Mouse (Mus musculus) left cerebral cortex, adult 8-10 months (tissue): ENCODE measurements around the gene Icmt. TPM values are rescaled to one million over a fixed set of nuclear protein-coding genes. Genes with fewer than 3 reads are reported as not detected.

Experiments used
- DNase-seq, 2 experiments: peaks; one replicate each; pipeline ENCODE4 v3.0.0; 2022; ENCODE audit warnings: low spot score in 2 of 2
- total RNA-seq, 4 experiments: library from RNA; stranded (reverse); gene quantifications; 2 replicates each; pipeline ENCODE4 v1.2.4; 2022

Icmt gene
- total RNA-seq, 4 experiments from 2014 or later, result 44.7 to 51.1 (median 47.3) TPM

DNA sequence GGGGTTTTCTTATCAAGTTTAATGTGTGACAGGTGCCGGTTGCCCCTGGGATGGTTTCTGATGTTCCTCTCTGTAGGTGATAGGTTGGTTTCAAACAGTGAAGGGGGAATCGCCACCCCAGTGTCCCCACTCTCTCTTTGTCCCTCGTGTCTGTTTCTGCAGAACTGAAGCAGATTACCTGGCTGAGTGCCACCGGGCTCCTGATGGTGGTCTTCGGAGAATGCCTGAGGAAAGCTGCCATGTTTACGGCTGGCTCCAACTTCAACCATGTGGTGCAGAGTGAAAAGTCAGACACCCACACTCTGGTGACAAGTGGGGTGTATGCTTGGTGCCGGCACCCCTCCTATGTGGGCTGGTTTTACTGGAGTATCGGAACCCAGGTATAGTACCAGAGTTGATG, 3.3 kb downstream of the Icmt start:
- DNase-seq, result no peak

DNA sequence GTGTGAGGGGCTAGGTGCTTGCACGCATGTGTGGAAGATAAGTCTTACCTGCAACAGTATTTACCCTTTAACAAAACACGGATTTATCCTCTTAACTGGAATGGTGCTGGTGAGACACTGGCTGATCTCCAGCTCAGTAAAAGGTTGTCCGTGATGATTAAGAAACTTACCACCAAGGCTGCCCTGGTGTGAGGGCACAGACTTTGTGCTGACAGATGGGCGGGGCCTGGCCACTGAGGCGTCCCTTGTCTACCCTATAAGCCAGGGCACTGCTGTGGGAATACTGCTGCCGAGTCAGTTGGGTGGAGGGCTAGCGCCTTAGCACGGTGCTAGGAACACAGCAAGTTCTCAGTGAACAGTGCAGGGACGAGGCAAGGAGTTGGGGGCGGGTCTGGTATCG, 5.0 kb downstream of the Icmt start:
- DNase-seq, result no peak

DNA sequence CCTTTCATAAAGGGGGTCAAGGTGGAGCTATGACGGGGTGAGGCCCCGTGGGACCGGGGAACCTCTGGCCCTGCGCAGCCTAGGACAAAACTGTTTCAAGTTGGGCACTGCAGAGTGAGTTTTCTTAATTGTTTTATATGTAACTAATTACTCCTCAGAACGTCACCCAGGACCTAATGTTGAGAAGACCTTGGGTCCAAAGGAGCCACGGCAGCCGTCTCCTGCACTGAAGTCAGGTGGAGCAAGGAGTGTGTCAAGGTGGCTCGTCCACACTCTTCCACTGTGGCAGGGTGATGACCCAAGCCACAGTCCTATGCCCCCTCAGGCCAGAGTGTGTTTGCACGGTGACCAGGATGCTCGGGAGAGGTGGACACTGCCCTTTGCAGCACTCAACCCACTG, 6.1 kb downstream of the Icmt start:
- no peak for DNase-seq

DNA sequence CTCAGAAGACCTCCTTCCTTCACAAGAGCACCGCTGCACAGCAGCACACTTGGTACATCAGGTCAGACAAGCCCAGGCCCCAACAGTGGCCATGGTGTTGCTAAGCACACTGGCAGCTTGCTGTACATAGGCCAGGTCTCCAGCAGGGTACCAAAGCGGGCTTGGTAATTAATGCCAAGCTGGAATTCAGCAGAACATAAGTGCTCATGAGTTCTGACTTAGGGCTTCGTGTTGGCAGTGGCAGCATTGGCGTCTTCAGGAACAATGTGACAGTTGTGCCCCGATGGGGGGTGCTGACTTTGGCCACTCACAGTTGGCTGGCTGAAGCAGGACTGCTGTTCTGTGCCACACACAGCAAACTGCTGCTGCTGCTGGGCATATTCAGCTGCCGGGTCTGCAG, 7.7 kb downstream of the Icmt start:
- no peak for DNase-seq

DNA sequence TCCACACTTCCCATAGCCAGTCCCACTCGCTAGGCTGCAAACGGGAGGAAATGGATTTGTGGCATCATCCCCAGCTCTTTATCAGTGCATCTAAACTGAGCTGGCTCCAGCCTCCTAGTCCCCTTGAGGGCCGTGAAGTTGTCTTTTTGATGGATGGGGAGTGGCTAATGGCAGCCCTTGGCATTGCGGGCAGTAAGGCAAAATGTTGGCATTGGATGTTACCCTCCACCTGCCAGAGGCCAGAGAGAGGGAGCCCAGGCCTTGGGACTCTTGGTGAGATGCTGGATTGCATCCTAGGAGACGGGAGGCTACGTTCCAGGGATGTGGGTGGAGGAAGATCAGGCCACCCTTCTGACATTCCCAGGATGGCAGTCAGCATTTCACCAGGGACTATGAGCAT, 9.0 kb downstream of the Icmt start:
- no peak for DNase-seq

DNA sequence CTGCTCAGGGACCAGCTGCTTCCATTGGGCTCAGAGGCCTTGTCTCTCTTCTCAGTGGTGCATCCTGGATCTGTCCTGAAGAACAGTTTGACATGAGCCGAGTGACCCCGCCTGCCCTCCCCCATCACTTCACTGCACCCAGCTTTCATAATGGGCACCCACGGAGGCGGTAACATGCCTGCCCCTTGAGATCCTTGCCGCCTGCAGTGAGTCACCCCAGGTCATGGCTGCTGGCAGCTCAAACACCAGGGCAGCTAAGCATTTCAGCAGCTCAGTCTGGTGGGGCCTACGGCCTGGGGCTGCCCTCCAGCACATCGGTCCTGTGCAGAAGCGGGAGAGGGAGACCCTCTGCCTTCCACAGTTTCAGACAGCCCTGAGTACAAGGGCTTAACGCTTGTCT, 10.5 kb downstream of the Icmt start:
- DNase-seq, result no peak

DNA sequence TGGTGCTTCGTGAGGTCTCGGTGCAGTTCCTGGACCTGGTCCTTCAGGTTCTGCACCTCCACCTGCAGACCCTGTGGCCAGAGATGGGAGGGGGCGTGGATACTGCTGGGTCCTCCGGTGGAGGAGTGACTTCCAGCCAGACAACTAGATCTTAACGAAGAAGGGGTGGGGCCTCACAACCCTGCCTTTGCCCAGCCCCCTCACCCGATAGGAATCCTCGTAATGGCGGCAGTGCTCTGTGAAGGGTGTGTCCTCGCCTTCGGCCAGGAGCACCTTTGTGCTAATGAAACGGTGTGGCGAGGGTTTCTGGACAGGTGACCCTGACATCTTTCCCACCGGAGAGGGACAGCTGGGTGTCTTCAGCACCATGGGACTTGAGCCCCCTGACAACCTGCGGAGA, 15.2 kb downstream of the Icmt start:
- no peak for DNase-seq

DNA sequence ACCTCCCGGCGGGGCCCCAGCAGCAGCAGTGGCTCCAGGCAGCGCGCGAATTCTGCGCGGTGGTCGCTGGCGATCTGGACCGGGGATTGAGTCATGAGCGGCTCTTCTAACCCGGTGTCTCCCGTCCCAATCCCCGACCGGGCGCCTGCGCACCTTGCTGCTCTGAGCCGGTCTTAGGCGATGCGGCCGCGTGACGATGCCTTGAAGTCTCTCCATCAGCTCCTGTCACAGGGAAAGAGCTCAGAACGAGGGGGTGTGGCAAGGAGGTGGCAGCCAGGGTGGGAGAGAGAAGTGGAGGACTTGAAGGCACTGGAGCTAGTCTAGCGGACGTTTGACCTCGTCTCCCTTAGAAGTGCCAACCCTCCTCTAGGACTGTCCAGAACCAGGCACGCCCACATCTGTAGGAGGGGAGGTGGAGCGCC, 16.2 kb downstream of the Icmt start:
- DNase-seq, result no peak

DNA sequence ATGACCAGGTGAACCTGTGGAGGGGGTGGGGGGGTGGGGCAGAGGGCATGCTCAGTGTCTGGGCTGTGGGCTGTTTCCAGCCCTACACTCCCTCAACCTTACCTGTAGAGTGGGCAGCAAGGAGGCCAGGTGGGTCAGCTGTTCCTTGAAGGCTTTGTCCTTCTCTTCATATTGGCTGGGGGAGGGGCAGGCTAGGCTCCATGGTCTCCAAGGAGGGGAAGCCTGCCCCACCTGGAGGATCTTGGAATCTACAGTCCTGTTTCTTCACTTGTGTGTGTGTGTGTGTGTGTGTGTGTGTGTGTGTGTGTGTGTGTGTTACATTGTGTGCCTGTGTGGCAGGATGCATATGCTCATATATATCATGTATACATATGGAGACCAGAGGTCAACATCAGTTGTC, 16.9 kb downstream of the Icmt start:
- DNase-seq, result no peak

DNA sequence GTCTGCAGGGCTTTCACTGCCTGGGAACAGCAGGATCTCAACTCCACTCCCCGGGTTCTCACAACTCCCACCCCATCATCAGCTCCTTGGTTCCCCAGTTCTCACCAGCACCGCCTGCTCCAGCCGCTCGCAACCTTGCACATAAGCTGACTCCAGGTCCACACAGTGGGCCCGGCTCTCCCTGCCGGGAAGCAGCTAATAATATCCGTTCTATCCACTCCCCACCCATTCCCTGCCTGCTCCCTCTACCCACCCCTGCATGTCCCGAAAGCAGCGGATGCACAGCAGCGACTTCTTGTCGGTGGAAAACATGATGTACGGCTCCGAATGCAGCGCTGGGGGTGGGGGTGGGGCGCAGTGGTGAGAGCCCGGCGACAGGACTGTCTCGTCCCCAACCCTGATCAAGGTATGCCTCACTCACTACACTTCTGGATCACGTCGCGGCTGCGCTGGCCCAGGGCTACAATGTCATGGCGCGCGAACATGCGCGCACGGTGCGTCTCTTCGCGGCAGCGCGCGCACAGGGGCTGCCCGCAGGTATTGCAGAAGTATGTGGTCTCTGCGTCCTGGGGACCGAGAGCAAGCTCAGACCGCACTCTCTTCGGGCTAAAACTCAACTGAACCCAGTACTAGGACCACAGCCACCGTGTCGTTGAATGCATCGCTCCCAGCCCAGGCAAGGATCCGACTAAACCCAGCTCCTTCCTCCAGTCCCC, 18.6 kb downstream of the Icmt start:
- no peak for DNase-seq

DNA sequence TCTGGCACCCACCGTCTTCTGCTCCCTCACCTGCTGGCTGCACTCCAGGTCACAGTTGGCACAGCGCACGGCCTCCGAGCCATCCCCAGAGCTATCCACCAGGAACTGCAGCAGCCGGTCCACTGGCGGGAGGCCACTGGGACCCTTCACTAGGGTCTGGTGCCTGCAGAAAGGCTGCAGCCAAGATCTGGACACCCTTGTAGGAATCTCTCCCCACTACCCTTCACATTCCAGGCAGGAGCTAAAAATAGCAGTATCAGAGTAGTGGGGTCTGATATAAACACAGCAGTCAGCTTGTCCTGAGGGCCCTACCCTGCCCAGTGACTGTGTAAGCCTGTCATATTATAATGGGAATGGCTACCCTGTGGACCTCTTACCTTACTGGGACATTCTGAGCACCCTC, 20.6 kb downstream of the Icmt start:
- DNase-seq, result no peak

DNA sequence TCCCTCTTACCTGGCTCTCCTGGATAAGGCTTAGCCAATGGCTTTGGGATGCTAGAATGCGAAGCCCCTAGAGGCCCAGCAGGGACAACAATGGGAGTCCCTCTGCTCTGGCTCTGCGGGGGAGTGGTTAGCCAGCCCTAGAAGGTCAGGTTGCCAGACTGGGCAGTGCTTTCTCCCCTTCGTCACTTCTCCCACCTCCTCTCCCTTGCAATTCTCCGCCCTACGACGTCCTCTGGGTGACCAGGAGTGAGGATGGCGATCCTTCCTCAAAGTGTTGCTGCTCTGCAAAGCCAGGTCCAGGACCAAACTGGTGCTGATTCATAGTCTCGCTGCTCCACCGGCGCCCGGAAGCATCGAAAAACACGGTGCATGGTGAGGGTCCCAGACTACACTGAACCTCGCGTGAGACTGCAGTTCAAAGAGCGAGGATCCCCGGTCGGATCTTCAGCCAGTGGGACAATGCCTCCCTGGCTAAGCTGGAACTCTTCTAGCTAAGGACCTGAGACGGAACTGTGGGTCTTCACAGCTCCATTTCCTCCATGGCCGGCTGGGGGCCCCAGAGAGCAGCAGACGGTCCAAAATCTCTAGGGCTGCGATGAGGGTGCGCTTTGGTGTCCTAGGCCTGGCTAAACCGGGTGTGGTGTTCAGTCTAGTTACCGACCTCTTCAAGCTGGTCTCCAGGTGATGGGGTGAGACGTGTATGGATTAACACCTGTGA, 21.6 kb downstream of the Icmt start, which contains the start of gene Rnf207:
Gene Rnf207 (minus strand): TSS at position 477 of the 718 bp plus-strand sequence.
- no peak for DNase-seq

DNA sequence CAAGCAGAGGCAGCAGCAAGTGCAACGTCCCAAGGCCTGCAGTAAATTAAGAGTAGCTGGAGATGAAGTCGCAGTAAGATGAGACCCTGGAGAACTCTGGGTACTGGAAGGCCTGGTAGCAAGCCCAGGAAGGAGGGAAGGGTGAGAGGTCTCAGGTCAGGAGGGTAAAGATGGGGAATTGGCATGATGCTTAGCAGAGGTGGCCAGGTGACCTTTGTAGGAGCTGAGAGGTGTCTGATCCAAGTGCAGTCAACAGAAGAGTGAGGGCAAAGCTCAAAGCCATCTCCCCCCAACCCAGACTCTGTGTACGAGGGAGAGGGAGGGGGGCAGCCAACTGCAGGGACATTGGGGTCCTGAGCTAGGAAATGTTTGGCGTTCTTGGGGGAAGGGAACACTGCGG, 24.4 kb downstream of the Icmt start:
- no peak for DNase-seq

DNA sequence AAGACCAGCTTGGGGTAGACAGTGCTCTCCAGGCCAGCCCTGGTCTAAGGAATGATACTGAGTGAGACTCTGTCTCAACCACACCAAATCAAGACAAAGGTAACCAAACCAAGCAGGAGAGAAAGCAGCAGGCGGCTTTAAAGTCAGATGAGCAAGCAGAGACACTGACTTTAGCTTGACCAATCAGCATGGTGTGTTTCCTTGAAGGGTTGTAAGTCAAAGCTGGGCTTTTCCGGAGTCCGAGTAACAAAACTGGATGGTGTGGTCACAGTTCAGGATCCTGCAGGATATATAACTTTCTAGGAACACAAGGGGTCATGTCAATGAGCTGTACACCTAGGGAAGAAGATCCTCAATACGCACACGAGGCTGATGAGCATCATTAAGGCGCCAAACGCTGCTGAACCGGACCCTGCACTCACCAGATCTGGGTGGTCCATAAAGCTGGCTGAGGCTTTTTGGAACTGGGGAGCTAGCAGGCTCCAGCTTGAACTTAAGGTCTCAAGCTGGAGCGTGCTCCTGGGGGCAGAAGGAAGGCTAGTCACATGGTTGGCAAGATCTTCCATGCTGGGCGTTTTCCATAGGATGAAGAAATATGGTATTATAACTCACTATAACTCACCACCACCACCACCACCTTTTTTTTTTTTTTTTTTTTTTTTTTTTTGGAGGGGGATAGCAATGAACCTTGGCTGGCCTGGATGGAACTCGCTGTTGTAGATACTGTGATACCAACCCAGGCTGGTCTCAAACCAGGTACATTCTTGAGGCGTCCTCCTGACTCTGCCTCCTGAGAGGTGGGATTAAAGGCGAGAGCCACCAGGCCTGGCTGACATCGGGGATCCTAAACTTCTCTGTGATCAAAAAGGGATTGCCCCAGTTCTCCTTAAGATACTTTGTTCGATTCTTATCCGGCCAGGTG, 27.9 kb downstream of the Icmt start:
- no peak for DNase-seq

DNA sequence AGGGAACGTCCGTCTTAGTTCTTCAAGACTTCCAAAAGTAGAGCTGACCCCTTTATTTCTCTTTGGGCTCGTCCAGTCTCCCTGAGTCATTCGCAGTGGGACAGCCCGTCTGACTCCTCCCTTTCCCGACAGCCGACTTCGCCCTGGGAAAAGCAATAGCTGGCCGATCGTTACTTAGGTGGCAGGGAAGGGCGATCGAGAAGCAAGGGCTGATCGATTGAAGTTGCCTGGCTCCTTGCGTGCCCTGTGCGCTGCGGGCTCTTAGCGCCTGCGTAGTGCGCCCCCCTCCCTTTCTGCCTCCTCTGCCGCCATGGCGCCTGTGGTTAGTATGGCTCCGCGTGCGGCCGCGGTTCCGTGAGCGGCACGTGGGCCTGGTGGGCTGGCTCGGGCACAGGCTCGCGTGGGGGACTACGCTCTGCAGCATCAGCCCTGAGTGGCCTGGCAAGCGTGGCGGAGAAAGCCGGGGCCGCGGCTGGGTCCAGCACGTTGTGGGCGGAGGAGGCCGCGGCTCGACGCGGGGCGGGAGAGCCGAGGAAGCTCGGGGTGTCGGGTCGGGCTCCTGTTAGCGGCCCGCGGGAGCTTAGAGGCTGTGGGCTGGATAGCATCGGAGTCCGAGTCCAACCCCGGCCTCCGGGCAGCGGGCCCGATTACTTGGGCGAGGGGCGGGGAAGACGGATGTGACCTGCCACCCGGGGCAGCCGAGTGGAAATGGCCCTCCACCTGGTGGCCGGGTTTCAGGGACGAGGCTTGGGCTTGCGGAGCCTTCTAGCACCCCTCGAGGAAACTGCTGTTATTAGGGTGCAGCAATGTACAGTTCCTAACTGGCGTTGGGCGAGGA, 28.8 kb downstream of the Icmt start, which contains the start of gene Rpl22:
Gene Rpl22 (plus strand): TSS at position 169 of the 838 bp plus-strand sequence.
- peak; percentile 86 to 95 for DNase-seq

DNA sequence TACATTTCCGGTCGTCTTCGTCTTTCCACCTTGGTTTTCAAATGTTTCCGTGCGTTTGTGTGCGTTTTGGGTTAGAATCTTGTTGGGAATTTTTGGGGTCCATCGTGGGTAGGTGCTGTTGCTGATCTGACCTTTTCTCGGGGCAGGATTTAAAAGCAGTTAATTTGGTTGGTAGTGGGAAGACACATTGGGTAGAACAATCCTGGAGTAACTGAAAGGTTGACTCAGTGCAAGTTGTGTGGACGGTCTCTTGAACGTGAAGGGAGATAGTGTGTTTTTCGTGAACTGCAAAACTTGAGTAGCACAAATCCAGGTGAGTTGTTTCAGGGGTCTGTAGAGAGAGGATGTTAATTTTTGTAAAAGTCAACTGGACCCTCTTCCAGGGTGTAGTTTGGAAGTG, 29.5 kb downstream of the Icmt start:
- DNase-seq, result no peak

DNA sequence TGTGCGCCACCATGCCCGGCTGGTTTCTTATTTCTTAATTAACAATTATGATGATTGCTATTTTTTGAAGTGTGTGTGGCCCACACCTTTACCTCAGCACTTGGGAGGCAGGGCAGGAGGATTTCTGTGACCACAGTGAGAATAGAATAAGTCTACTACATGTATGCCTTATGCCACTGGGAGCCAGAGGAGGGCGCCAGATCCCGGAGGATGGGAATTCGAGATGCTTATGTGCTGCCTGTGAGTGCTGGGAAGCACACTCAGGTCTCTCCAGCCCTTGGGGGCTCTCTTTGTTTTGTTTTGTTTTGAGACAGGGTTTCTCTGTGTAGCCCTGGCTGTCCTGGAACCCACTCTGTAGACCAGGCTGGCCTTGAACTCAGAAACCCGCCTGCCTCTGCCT, 31.7 kb downstream of the Icmt start:
- DNase-seq, result no peak

DNA sequence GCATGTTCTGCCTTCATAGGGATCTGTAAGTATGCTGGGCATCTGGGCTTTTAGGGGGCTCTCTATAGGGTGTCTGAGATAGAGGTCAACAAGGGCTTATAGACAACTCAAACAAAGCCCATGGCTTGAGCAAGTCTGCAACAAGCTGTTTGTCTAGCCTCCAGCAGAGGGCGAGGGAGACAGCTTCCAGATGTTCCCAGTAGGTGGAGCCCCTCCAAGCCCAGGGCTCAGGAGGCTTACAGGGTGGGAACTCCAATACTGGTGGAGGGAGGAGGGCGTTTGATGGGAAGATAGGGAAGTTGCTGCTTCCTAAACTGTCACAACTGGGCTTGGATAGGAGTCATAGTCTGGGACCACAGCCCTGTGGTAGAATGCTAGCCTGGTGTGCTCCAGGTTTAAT, 35.9 kb downstream of the Icmt start:
- no peak for DNase-seq

DNA sequence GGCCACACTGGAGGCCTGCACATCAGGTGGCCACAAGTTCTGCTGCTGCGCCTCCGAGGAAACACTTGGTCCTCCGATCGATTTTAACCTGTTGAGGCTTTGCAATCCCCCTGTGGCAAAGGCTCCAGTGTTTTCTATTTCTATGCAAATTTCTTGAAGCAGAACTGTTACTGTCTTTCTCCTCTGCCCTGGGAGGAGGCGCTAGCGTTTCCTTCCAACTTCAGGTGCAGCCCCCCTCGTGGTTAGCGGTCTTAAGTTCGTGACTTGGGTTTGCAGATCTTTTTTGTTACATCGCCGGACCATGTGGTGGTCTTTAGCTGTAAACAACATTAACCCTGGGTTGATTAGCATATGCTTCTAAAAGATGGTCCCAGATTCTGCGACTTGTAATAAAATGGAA, 36.6 kb downstream of the Icmt start:
- no peak for DNase-seq

DNA sequence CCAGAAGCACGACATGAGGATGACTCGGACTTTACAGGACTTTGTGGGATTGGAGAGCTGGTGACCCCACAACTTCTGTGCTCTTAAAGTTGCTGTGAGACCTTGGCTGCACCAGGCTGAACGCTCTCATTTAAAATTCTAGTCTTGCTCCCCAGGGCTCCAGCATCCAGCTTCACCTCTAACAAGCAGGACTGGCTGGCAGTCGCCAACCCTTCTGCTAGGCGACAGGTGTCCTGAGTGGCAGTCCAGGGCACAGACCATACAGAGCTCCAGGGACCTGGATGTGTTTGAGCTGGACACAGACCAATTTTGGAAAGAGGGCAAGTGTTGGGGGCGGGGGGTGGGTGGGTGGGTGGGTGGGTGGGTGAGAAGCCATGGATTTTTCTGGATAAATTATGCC, 40.7 kb downstream of the Icmt start:
- no peak for DNase-seq
